Mouse (Mus musculus) heart, embryonic 11.5 days (tissue): ENCODE results near the gene Gucd1. TPM values are rescaled to one million over a fixed set of nuclear protein-coding genes. Genes with fewer than 3 reads are reported as not detected.
"Not testable (repeated sequence)": the region's sequence is repeated elsewhere in the genome, so short reads cannot be mapped to it uniquely, and the experiment has no call there.

ENCODE experiments used
- ATAC-seq: fragments of 200-750 bp; cut with Nextera tagmentation; replicated peaks from 2 replicates; pipeline ENCODE4 v1.8.0; 2017; ENCODE audit warnings: moderate library complexity; ENCODE audit not compliant: insufficient number of reproducible peaks, low FRiP score, low TSS enrichment
- H3K27ac ChIP-seq: fragments of 300-500 bp; sonication (generic); 2 replicates; pipeline ENCODE4 v1.5.1; 2014; ENCODE audit warnings: mild to moderate bottlenecking, low read depth, low read length
- H3K27me3 ChIP-seq: fragments of 300-500 bp; sonication (generic); 2 replicates; pipeline ENCODE4 v1.6.1; 2014; ENCODE audit warnings: mild to moderate bottlenecking, low read length, mixed read lengths; ENCODE audit not compliant: control insufficient read depth, insufficient read depth
- H3K36me3 ChIP-seq: fragments of 300-500 bp; sonication (generic); 2 replicates; pipeline ENCODE4 v1.6.1; 2014; ENCODE audit warnings: mild to moderate bottlenecking, low read length, moderate library complexity, mixed read lengths; ENCODE audit not compliant: control insufficient read depth, insufficient read depth
- H3K4me1 ChIP-seq: fragments of 300-500 bp; sonication (generic); 2 replicates; pipeline ENCODE4 v1.6.1; 2014; ENCODE audit warnings: low read length; ENCODE audit not compliant: control insufficient read depth, insufficient read depth
- H3K4me2 ChIP-seq: fragments of 300-500 bp; sonication (generic); 2 replicates; pipeline ENCODE4 v1.6.1; 2014; ENCODE audit warnings: mild to moderate bottlenecking, moderate library complexity
- H3K4me3 ChIP-seq: fragments of 300-500 bp; sonication (generic); 2 replicates; pipeline ENCODE4 v1.5.1; 2014; ENCODE audit warnings: low read depth, low read length
- H3K9ac ChIP-seq: fragments of 300-500 bp; sonication (generic); 2 replicates; pipeline ENCODE4 v1.6.1; 2014; ENCODE audit warnings: mild to moderate bottlenecking, low read depth, low read length, moderate library complexity
- H3K9me3 ChIP-seq: fragments of 300-500 bp; sonication (generic); replicated peaks from 2 replicates; pipeline ENCODE4 v1.6.1; 2016; ENCODE audit warnings: low read length; ENCODE audit not compliant: control insufficient read depth
- WGBS: fragments of 180-500 bp; shearing (Covaris S2); extraction: QIAGEN DNeasy Blood & Tissue Kit; methylation state at CpG from one replicate; pipeline ENCODE4 v1.1.7; 2014; ENCODE audit not compliant: insufficient replicate concordance; 5-methylcytosine and 5-hydroxymethylcytosine counted together
- polyA plus RNA-seq: library from polyadenylated mRNA; unstranded; fragments of >200 nt; fragmentation: Nextera tagmentation; extraction: Ambion mirVana; gene quantifications from 2 replicates; pipeline ENCODE4 v1.2.1, GENCODE M21; 2014

Gene Gucd1
- polyA plus RNA-seq, 1 experiment from 2014 or later, result 30.5 TPM

DNA sequence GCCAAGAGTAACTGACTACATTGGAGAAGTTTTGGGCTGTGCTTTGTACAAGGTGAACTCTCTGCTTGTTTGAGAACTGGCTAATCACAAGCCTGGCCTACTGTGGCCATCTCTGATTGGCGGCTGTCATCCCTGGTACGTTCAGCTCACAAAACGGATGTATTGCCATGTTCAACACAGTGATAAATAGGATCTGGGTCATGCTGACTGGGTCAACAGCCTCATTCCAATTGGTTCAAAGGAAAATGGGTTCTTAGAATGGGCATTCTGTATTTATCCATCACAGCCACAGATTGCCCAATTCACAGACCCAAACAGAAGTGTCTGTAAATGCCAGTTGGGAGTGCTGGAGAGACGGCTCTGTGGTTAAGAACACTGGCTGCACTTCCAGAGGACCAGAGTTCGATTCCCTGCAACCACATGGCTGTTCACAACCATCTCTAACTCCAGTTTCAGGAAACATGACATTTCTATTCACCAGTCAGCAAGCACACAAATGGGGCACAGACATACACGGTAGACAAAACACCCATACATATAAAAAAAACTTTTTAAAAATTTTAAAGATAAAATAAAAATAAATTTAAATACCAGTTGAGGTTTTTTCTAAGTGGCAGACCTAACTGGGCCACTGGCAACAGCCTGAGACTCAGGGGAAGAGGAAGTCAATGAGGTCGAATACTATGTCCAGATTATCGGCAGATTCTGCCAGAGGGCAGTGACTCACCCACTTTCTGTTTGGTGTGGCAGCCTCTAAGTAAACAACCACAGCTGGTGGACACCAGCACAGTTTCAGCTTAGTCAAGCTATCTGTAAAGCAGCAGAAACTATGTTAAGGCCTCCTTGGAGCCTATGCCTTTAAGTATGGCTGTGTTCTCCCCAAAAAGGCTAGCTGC lies 13.3 kb downstream of the Gucd1 start:
- H3K4me3 ChIP-seq, result no peak overlapping the region
- peaks cover 18% of the 10 kb centered on the region for H3K36me3 ChIP-seq
- WGBS, result 79% methylated on average over 8 of the region's 8 CpGs
- no peaks in the 10 kb centered on the region for H3K9me3 ChIP-seq
- no peak overlapping the region for H3K9ac ChIP-seq
- no peaks in the 10 kb centered on the region for H3K4me1 ChIP-seq
- no peak overlapping the region for H3K4me2 ChIP-seq
- no peaks in the 10 kb centered on the region for H3K27me3 ChIP-seq
- ATAC-seq, result no peak
- H3K27ac ChIP-seq, result no peak overlapping the region

DNA sequence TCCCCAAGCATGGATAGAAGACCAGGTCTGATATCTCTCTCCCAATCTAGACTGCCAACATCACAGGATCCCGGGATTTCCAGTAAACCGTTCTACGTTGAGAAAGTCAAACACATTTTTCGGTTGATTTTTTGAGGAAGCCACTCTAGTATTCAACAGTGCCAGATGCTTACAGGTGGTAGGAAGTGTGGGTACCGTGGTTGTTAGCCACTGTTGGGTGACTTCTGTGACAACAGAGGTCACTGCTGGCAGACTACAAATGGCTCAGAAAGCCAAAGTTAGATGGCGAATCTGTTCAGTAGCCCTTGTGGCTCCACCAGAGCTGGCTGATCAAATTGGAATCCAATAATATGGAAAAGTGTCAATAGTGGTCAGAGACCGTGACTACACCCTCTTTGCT lies 14.1 kb downstream of the Gucd1 start:
- Histone ChIP-seq H3K9ac (no peak overlapping the region), H3K4me2 (no peak overlapping the region), H3K9me3 (no peaks in the 10 kb centered on the region), H3K36me3 (peaks cover 11% of the 10 kb centered on the region), H3K27me3 (no peaks in the 10 kb centered on the region), H3K27ac (no peak overlapping the region), H3K4me3 (no peak overlapping the region), H3K4me1 (no peaks in the 10 kb centered on the region)
- 91% methylated on average over 7 of the region's 7 CpGs for WGBS
- ATAC-seq, result no peak

DNA sequence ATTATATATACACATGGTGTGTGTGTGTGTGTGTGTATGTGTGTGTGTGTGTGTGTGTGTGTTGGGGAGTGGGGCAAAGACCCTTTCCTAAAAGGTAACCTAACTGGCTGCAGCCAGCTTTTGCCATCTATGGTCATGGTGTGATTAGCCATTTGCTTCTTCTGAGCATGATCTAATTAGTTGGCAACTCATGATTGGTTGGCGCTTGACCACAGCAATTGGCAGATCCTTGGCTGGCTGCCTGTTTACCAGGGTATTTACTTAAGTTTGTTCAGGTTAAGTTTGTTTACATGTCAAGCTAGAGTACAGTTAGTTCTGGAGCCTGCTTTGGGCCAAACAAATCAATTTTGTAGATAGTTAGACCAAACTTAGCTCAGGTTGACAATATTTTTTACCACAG lies 16.1 kb downstream of the Gucd1 start:
- no peak for ATAC-seq
- WGBS, result 92% methylated on average over 1 of the region's 1 CpGs
- Histone ChIP-seq H3K4me2 (no peak overlapping the region), H3K9ac (no peak overlapping the region), H3K4me3 (no peak overlapping the region), H3K36me3 (peaks cover 2% of the 10 kb centered on the region; the same call in 1 of the 2 replicates), H3K4me1 (no peaks in the 10 kb centered on the region), H3K9me3 (no peaks in the 10 kb centered on the region), H3K27me3 (no peaks in the 10 kb centered on the region), H3K27ac (no peak overlapping the region)

DNA sequence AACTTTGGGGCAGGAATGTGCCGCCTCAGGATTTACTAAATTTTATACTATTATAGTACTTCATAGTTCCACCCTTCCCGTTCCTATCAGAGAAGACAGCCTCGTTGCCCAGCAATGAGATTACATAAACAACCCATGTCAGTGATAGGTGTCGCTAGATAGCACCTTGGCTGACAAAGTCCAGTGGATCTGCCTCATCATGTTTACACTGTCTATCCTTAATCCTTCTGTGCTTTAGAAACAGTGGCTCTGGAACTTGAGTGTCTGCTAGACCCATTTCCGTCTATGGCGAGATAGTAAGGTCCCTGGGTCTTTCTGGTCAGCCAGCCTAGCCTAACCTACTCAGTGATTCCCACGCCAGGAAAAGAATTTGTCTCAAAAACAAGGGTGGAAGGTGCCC lies 17.4 kb downstream of the Gucd1 start:
- Histone ChIP-seq H3K36me3 (no peaks in the 10 kb centered on the region), H3K9me3 (no peaks in the 10 kb centered on the region), H3K4me1 (peaks cover 2% of the 10 kb centered on the region; the same call in 1 of the 2 replicates), H3K4me2 (no peak overlapping the region; the same call in 1 of the 2 replicates), H3K27me3 (no peaks in the 10 kb centered on the region), H3K4me3 (no peak overlapping the region), H3K9ac (no peak overlapping the region), H3K27ac (no peak overlapping the region)
- 34% methylated on average over 7 of the region's 7 CpGs for WGBS
- no peak for ATAC-seq

DNA sequence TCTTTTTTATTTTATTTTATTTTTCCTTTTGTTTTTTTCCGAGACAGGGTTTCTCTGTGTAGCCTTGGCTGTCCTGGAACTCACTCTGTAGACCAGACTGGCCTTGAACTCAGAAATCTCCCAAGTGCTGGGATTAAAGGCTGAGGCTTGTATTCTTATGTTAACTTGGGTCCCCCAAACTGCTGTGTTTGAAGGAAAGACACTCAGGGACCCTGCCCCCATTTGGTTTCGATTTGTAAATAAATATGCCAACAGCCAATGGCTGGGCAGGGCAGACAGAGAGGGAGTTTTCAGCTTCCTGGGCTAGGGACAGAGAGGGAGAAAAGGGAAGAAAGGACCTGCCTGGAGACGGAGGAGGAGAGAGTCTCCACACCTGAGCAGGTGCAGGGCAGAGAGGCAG lies 18.0 kb downstream of the Gucd1 start:
- 50% methylated on average over 3 of the region's 3 CpGs for WGBS
- no peak overlapping the region for H3K4me3 ChIP-seq
- H3K36me3 ChIP-seq, result no peaks in the 10 kb centered on the region
- no peak overlapping the region for H3K27ac ChIP-seq
- H3K4me1 ChIP-seq, result peaks cover 4% of the 10 kb centered on the region; the same call in 1 of the 2 replicates
- H3K27me3 ChIP-seq, result no peaks in the 10 kb centered on the region
- H3K4me2 ChIP-seq, result no peak overlapping the region; the same call in 1 of the 2 replicates
- no peak overlapping the region for H3K9ac ChIP-seq
- no peaks in the 10 kb centered on the region for H3K9me3 ChIP-seq
- ATAC-seq, result no peak

DNA sequence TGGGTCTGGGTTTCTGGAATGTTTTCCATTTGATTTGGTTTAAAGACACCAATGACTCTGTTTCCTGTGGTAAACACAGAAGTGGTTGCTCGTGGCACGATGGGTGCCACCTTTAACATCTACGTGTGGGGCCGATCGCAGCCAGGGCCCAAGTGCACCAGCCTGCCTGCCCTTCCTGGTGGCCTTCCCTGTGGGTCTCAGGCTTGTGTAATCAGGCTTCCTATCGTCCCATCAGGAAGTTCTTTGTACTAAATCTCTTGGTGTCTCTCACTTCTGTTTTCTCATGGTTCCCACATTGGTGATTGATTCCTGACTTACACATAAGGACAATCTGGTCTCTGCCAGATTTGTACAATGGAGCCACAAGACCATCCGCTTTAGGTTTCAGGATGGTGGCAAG lies 18.6 kb downstream of the Gucd1 start:
- not testable (repeated sequence) for H3K4me3 ChIP-seq, H3K27me3 ChIP-seq, H3K27ac ChIP-seq, H3K4me2 ChIP-seq, H3K9me3 ChIP-seq, H3K36me3 ChIP-seq, ATAC-seq, H3K4me1 ChIP-seq, H3K9ac ChIP-seq
- 80% methylated on average over 7 of the region's 7 CpGs for WGBS

DNA sequence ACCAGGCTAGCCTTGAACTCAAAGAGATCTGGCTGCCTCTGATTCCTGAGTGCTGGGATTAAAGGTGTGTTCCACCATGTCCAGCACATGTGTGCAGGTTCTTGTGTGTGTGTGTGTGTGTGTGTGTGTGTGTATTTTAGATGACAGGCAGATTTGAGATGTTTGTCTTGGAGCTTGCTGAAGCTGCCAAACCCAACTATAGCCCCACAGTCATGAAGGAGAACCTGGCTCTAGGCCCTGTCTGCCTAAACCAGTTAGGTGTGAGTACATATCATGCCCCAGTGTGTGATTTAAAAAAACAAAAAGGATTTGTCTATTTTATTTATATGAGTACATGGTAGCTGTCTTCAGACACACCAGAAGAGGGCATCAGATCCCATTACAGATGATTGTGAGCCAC lies 21.9 kb downstream of the Gucd1 start:
- no peaks in the 10 kb centered on the region for H3K36me3 ChIP-seq
- H3K9me3 ChIP-seq, result no peaks in the 10 kb centered on the region
- no peaks in the 10 kb centered on the region for H3K27me3 ChIP-seq
- no peak overlapping the region for H3K4me3 ChIP-seq
- no peak overlapping the region for H3K27ac ChIP-seq
- H3K4me1 ChIP-seq, result peaks cover 4% of the 10 kb centered on the region; the same call in 1 of the 2 replicates
- no peak for ATAC-seq
- no peak overlapping the region for H3K9ac ChIP-seq
- H3K4me2 ChIP-seq, result no peak overlapping the region

DNA sequence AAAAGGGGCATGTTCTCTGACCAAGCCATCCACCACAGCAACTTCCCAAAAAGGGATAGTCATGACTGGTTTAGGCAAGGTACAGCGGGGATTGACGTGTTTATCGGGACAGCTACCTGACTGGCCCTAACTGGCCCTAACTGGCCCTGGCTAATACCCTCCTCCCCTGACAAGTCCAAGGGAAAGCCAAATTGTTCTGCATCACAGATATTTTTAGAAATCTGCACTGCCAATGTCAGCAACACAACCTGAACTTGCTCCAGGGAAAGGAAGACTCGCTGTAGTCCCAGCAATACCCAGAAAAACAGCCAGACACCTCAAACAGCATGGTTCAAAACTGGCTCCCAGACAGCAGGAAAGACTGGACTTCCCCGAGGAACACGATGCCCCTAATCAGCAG lies 22.5 kb downstream of the Gucd1 start:
- no peak overlapping the region for H3K9ac ChIP-seq
- H3K4me3 ChIP-seq, result no peak overlapping the region
- H3K36me3 ChIP-seq, result no peaks in the 10 kb centered on the region
- H3K4me1 ChIP-seq, result peaks cover 4% of the 10 kb centered on the region; the same call in 1 of the 2 replicates
- no peaks in the 10 kb centered on the region for H3K9me3 ChIP-seq
- H3K4me2 ChIP-seq, result no peak overlapping the region
- WGBS, result 54% methylated on average over 6 of the region's 6 CpGs
- H3K27ac ChIP-seq, result no peak overlapping the region
- no peaks in the 10 kb centered on the region for H3K27me3 ChIP-seq
- ATAC-seq, result no peak

DNA sequence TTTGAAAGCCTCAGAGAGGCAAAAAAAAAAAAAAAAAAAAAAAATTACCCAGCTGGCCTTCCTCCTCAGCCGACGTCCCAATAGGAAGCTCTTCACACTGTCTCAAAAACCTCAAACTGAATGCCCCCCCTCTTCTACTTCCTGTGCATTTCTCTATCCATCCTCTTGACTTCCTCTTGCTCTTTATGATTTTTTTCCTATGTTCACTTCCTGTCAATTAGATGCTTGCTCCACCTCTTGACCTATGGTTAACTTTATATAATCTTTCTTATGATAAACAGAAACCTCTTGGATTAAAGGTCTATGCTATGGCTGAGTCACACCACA lies 25.9 kb downstream of the Gucd1 start:
- no peaks in the 10 kb centered on the region for H3K36me3 ChIP-seq
- H3K4me1 ChIP-seq, result peaks cover 4% of the 10 kb centered on the region; the same call in 1 of the 2 replicates
- no peak for ATAC-seq
- no peaks in the 10 kb centered on the region for H3K9me3 ChIP-seq
- no peak overlapping the region for H3K4me3 ChIP-seq
- no peak overlapping the region for H3K9ac ChIP-seq
- WGBS, result 67% methylated on average over 2 of the region's 2 CpGs
- H3K4me2 ChIP-seq, result no peak overlapping the region
- H3K27me3 ChIP-seq, result no peaks in the 10 kb centered on the region
- H3K27ac ChIP-seq, result no peak overlapping the region
